Mouse (Mus musculus) midbrain, embryonic 11.5 days (tissue): ENCODE measurements around the gene Krt9. TPM values are rescaled to one million over a fixed set of nuclear protein-coding genes. Genes with fewer than 3 reads are reported as not detected.

Experiments used
- ATAC-seq: fragments of 200-750 bp; cut with Nextera tagmentation; 2 replicates; pipeline ENCODE4 v1.8.0; 2017; ENCODE audit warnings: moderate TSS enrichment, moderate library complexity; ENCODE audit not compliant: low FRiP score
- DNase-seq: peaks from one replicate; pipeline ENCODE4 v3.0.0; 2015; ENCODE audit warnings: low spot score; ENCODE audit errors: missing footprints
- H3K27ac ChIP-seq: fragments of 300-500 bp; sonication (generic); 2 replicates; pipeline ENCODE4 v1.5.1; 2014; ENCODE audit warnings: low read depth, low read length
- H3K27me3 ChIP-seq: fragments of 300-500 bp; sonication (generic); 2 replicates; pipeline ENCODE4 v1.6.1; 2014; ENCODE audit warnings: mild to moderate bottlenecking, low read length, moderate library complexity, mixed read lengths; ENCODE audit not compliant: control insufficient read depth, insufficient read depth
- H3K36me3 ChIP-seq: fragments of 300-500 bp; sonication (generic); 2 replicates; pipeline ENCODE4 v1.6.1; 2014; ENCODE audit warnings: mild to moderate bottlenecking, low read length, moderate library complexity, mixed read lengths; ENCODE audit not compliant: control insufficient read depth, insufficient read depth
- H3K4me1 ChIP-seq: fragments of 300-500 bp; sonication (generic); 2 replicates; pipeline ENCODE4 v1.6.1; 2014; ENCODE audit warnings: low read length; ENCODE audit not compliant: control insufficient read depth, insufficient read depth
- H3K4me2 ChIP-seq: fragments of 300-500 bp; sonication (generic); 2 replicates; pipeline ENCODE4 v1.6.1; 2014; ENCODE audit warnings: mild to moderate bottlenecking, moderate library complexity
- H3K4me3 ChIP-seq: fragments of 300-500 bp; sonication (generic); 2 replicates; pipeline ENCODE4 v1.5.1; 2014; ENCODE audit warnings: low read depth, low read length
- H3K9ac ChIP-seq: fragments of 300-500 bp; sonication (generic); 2 replicates; pipeline ENCODE4 v1.6.1; 2014; ENCODE audit warnings: low read length
- H3K9me3 ChIP-seq: fragments of 300-500 bp; sonication (generic); 2 replicates; pipeline ENCODE4 v1.6.1; 2016; ENCODE audit warnings: low read length; ENCODE audit not compliant: control insufficient read depth
- WGBS: fragments of 180-500 bp; shearing (Covaris S2); extraction: QIAGEN DNeasy Blood & Tissue Kit; methylation state at CpG from one replicate; pipeline ENCODE4 v1.1.7; 2014; 5-methylcytosine and 5-hydroxymethylcytosine counted together
- polyA plus RNA-seq: library from polyadenylated mRNA; unstranded; fragments of >200 nt; fragmentation: Nextera tagmentation; extraction: Ambion mirVana; gene quantifications from 2 replicates; pipeline ENCODE4 v1.2.1, GENCODE M21; 2014

The Krt9 gene
- polyA plus RNA-seq, 1 experiment from 2014 or later: not detected

- WGBS: 88% methylated on average over 21 of the region's 21 CpGs
- DNase-seq (no peak), ATAC-seq (no peak)
- Histone ChIP-seq H3K27ac (no peak overlapping the region), H3K4me3 (no peak overlapping the region), H3K4me2 (no peak overlapping the region), H3K4me1 (peaks cover 22% of the 10 kb centered on the region), H3K9ac (no peak overlapping the region), H3K27me3 (peaks cover 11% of the 10 kb centered on the region), H3K9me3 (no peaks in the 10 kb centered on the region), H3K36me3 (no peaks in the 10 kb centered on the region)
These were observed 52.1 kb downstream of the Krt9 start for GRCm38 (mm10) chr11:100140966-100141365.

- Histone ChIP-seq H3K4me3 (no peak overlapping the region), H3K27ac (no peak overlapping the region)
These were observed 53.7 kb downstream of the Krt9 start for GRCm38 (mm10) chr11:100139391-100139790.

GRCm38 (mm10) chr11:100138809-100139208 lies 54.2 kb downstream of the Krt9 start:
- H3K9ac ChIP-seq: no peak overlapping the region
- no peak overlapping the region for H3K4me2 ChIP-seq
- no peaks in the 10 kb centered on the region for H3K36me3 ChIP-seq
- peaks cover 19% of the 10 kb centered on the region for H3K4me1 ChIP-seq
- DNase-seq (no peak), ATAC-seq (no peak)
- 40% methylated on average over 7 of the region's 7 CpGs for WGBS
- no peak overlapping the region for H3K27ac ChIP-seq
- H3K9me3 ChIP-seq: no peaks in the 10 kb centered on the region
- no peak overlapping the region for H3K4me3 ChIP-seq
- no peaks in the 10 kb centered on the region for H3K27me3 ChIP-seq

More at GRCm38 (mm10) chr11:100139391-100139790, 53.7 kb downstream of the Krt9 start:
- Histone ChIP-seq H3K36me3 (no peaks in the 10 kb centered on the region), H3K4me2 (no peak overlapping the region), H3K9ac (no peak overlapping the region), H3K9me3 (no peaks in the 10 kb centered on the region), H3K27me3 (no peaks in the 10 kb centered on the region; the same call in 1 of the 2 replicates), H3K4me1 (peaks cover 19% of the 10 kb centered on the region)
- DNase-seq (no peak), ATAC-seq (no peak)
- WGBS: 73% methylated on average over 2 of the region's 2 CpGs

DNA sequence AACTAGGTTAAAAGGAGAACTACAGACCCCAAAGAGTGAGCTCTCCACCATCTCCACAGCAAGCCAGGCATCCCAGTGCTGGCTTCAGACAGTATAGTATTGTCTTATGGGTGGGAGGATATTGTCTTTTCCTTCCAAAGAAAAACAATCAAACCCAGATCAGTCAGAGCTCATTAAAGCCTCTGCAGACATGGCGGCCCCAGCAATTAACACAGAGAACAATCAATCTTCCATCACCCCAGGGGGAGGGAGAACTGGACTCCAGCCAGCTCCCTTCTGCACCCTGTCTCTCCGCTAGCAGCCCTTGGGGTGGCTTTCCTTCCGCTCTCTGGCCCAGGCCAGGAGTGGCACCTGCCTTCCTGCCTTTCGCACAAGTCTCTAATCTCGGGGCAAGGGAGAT lies 55.4 kb downstream of the Krt9 start:
- Histone ChIP-seq H3K4me1 (peaks cover 19% of the 10 kb centered on the region), H3K9ac (no peak overlapping the region), H3K9me3 (no peaks in the 10 kb centered on the region), H3K4me2 (no peak overlapping the region), H3K4me3 (no peak overlapping the region), H3K27me3 (no peaks in the 10 kb centered on the region), H3K27ac (no peak overlapping the region), H3K36me3 (no peaks in the 10 kb centered on the region)
- DNase-seq: peak; percentile 85
- WGBS: 61% methylated on average over 5 of the region's 5 CpGs
- 0 out of 2 replicates have a peak, but pooled peaks have one; percentile 24 for ATAC-seq

Other genes with a start within 250 kb of the Krt9 start
- not detected in 2 replicates for gene Krtap9-5, start 244.8 kb downstream of the Krt9 start, polyA plus RNA-seq
- gene Krtap29-1, start 214.2 kb downstream of the Krt9 start, polyA plus RNA-seq: not detected in 2 replicates
- not detected in 2 replicates for gene Krtap16-1, start 206.6 kb downstream of the Krt9 start, polyA plus RNA-seq
- gene Krtap17-1, start 199.3 kb downstream of the Krt9 start, polyA plus RNA-seq: not detected in 2 replicates
- not detected in 2 replicates for gene Krt33a, start 177.0 kb downstream of the Krt9 start, polyA plus RNA-seq
- not detected in 2 replicates for gene Krt33b, start 163.4 kb downstream of the Krt9 start, polyA plus RNA-seq
- not detected in 2 replicates for gene Krt34, start 151.7 kb downstream of the Krt9 start, polyA plus RNA-seq
- gene Krt31, start 142.7 kb downstream of the Krt9 start, polyA plus RNA-seq: not detected in 2 replicates
- gene Krt32, start 105.0 kb downstream of the Krt9 start, polyA plus RNA-seq: not detected in 2 replicates
- gene Krt35, start 97.0 kb downstream of the Krt9 start, polyA plus RNA-seq: not detected in 2 replicates
- not detected in 2 replicates for gene Krt36, start 87.6 kb downstream of the Krt9 start, polyA plus RNA-seq
- gene Krt13, start 71.7 kb downstream of the Krt9 start, polyA plus RNA-seq: not detected in 2 replicates
- gene Krt15, start 57.3 kb downstream of the Krt9 start, polyA plus RNA-seq: 0.65 and 0.89 TPM in 2 replicates
- gene Krt19, start 44.6 kb downstream of the Krt9 start, polyA plus RNA-seq: 1.8 and 3.2 TPM in 2 replicates
- 1.2 and 1.5 TPM in 2 replicates for gene Krt14, start 14.3 kb upstream of the Krt9 start, polyA plus RNA-seq
- gene Krt16, start 55.7 kb upstream of the Krt9 start, polyA plus RNA-seq: not detected in 2 replicates
- gene Krt17, start 67.8 kb upstream of the Krt9 start, polyA plus RNA-seq: 0.21 TPM in 1 of 2 replicates, not detected in the other
- not detected in 2 replicates for gene Krt42, start 76.6 kb upstream of the Krt9 start, polyA plus RNA-seq
- gene Eif1, start 126.6 kb upstream of the Krt9 start, polyA plus RNA-seq: 1,701 and 1,853 TPM in 2 replicates
- gene Gast, start 141.2 kb upstream of the Krt9 start, polyA plus RNA-seq: 0.68 and 0.79 TPM in 2 replicates
- 16.4 TPM in 2 replicates for gene Hap1, start 162.9 kb upstream of the Krt9 start, polyA plus RNA-seq
- 23.5 and 25.2 TPM in 2 replicates for gene Jup, start 204.5 kb upstream of the Krt9 start, polyA plus RNA-seq
- gene P3h4, start 221.6 kb upstream of the Krt9 start, polyA plus RNA-seq: 19.3 and 19.7 TPM in 2 replicates
- 33.0 and 36.2 TPM in 2 replicates for gene Fkbp10, start 222.5 kb upstream of the Krt9 start, polyA plus RNA-seq
- 88.9 and 91.6 TPM in 2 replicates for gene Nt5c3b, start 248.6 kb upstream of the Krt9 start, polyA plus RNA-seq
- gene Klhl10, start 248.7 kb upstream of the Krt9 start, polyA plus RNA-seq: 0.44 and 0.61 TPM in 2 replicates